Mouse (Mus musculus) ES-Bruce4 (cell line): ENCODE measurements around the gene Spock1. TPM values are rescaled to one million over a fixed set of nuclear protein-coding genes. Genes with fewer than 3 reads are reported as not detected.

Experiments
- H3K27ac ChIP-seq: 2 replicates; pipeline ENCODE4 v1.5.1; 2012; ENCODE audit warnings: low read length, inconsistent platforms; ENCODE audit not compliant: insufficient read depth
- H3K27me3 ChIP-seq: 2 replicates; pipeline ENCODE4 v1.6.1; 2012; ENCODE audit warnings: mild to moderate bottlenecking, low read length, inconsistent platforms; ENCODE audit not compliant: control insufficient read depth, poor library complexity, insufficient read depth, severe bottlenecking
- H3K36me3 ChIP-seq: 2 replicates; pipeline ENCODE4 v1.6.1; 2012; ENCODE audit warnings: inconsistent platforms, mild to moderate bottlenecking, low read length, moderate library complexity; ENCODE audit not compliant: control insufficient read depth, poor library complexity, insufficient read depth, severe bottlenecking
- H3K4me1 ChIP-seq: one replicate; pipeline ENCODE4 v1.8.1; 2011; ENCODE audit warnings: low read length; ENCODE audit not compliant: control insufficient read depth, insufficient read depth
- H3K4me3 ChIP-seq: 2 replicates; pipeline ENCODE4 v1.5.1; 2011; ENCODE audit warnings: low read depth, mild to moderate bottlenecking, low read length
- H3K9ac ChIP-seq: 2 replicates; pipeline ENCODE4 v1.6.1; 2012; ENCODE audit warnings: low read depth, mild to moderate bottlenecking, inconsistent platforms; ENCODE audit not compliant: poor library complexity, severe bottlenecking
- H3K9me3 ChIP-seq: replicated peaks from 2 replicates; pipeline ENCODE4 v1.6.1; 2012; ENCODE audit warnings: mild to moderate bottlenecking, low read length, inconsistent platforms; ENCODE audit not compliant: control insufficient read depth, poor library complexity, insufficient read depth, severe bottlenecking
- CTCF ChIP-seq: IDR thresholded peaks from one replicate; pipeline ENCODE4 v1.8.1; 2011; ENCODE audit warnings: low read depth, low read length
- EP300 ChIP-seq: IDR thresholded peaks from 2 replicates; pipeline ENCODE4 v1.6.1; 2011; ENCODE audit warnings: low read depth, low read length; ENCODE audit not compliant: insufficient read depth
- POLR2A ChIP-seq: IDR thresholded peaks from one replicate; pipeline ENCODE4 v1.8.1; 2011; ENCODE audit warnings: low read length; ENCODE audit not compliant: insufficient read depth
- polyA plus RNA-seq: library from polyadenylated mRNA; stranded (reverse); fragments of >200 nt; gene quantifications from 2 replicates; pipeline ENCODE4 v1.2.4, GENCODE M21; 2011; ENCODE audit warnings: low read depth; ENCODE audit not compliant: missing spikeins, insufficient read depth, insufficient read length

The Spock1 gene
- polyA plus RNA-seq, 1 experiment: 0.61 TPM

DNA sequence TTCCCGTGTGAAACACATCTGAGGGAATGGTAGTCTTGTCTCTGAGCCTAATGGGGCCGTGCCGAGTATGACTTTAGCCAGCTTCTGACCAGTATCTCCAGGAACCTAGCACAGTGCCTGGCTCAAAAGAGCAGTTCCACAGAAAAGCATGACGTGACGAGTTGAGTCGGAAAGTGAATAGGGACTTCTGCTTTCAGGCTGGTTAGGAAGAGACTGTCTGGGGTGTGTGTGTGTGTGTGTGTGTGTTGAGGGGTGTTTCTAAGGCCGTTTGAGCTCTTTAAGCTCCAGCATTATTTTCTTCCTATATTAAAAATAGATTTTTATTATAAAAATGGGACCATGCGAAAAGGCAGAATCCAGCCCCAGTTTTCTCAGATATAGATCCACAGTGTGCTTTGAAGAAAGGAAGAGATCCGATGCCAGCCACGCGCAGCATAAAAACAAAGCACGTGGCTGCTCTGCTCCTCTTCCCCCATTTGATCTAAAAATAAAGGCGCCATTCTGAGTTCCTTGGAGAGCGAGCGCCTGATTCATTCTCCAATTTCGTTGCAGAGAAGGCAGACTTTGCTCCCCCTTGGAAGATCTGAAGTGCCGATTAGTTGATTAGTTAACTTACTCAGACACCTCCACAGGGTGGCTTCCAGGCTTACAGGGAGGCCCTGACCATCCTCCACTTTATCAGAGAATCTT, 288.9 kb downstream of the Spock1 start:
- Histone ChIP-seq H3K9ac (no peak overlapping the region), H3K27ac (no peak overlapping the region), H3K27me3 (no peaks in the 10 kb centered on the region), H3K9me3 (no peaks in the 10 kb centered on the region), H3K4me1 (no peaks in the 10 kb centered on the region), H3K4me3 (no peak overlapping the region), H3K36me3 (no peaks in the 10 kb centered on the region)
- TF ChIP-seq CTCF (no peak), POLR2A (no peak)

DNA sequence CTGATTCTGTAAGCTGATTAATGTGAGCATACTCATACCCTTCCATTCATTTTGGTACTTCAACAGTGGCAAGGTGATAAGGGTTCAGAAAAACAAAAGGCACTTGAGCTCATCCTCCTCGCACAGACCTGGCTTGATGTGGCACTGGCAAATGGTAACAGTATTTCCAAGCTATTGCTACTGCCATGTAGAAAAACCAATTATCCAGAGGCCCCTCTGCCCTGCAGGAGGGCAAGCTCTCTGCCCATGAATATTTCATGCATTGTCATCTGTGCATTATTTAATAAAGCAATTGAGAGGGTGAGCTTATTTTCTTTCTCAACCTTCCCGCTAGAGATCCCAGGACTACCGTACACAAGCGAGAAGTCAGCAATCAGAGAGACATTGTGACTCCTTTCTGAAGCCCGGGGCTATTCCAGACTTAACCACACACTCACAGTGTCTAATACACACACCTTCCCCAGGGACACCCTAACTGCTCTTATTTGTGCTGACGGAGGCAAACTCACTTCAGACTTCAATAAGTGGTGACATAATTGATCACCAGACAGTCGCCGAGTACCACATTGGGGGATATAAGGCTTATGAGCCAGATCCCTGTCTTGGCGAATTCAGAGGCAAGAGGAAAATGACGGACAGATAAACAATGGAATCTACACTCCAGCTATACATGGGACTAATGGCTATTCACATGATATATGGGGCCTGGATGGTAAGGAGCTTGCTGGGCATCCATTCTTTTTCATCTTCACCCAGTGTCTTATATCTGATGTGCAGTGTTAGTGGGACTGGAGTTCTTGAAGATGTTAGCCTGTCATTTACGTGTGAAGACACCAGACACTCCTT, 296.6 kb downstream of the Spock1 start:
- no peaks in the 10 kb centered on the region for H3K9me3 ChIP-seq
- H3K27ac ChIP-seq: no peak overlapping the region
- H3K27me3 ChIP-seq: no peaks in the 10 kb centered on the region

DNA sequence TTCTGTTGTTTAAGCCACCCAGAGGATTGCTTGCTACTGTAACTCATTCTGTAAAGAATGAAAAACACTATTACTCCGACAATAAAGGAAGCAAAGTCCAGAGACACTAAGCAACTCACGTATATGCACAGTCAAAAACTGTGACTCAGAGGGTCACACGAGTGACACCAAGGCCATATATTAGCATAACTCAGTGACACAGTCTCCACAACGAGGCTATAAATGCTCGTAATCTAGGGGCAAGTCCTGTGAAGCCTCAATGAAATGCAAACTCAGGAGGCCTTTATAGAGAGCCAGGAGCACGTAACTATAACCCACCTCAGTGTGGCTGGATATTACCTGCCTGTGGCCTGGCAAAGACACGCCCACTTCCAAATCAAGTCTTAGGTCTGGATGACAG, 298.2 kb downstream of the Spock1 start:
- H3K9ac ChIP-seq: no peak overlapping the region
- no peak overlapping the region for H3K4me3 ChIP-seq
- no peaks in the 10 kb centered on the region for H3K36me3 ChIP-seq
- H3K4me1 ChIP-seq: no peaks in the 10 kb centered on the region
- no peak for TF ChIP-seq POLR2A
- no peak for TF ChIP-seq CTCF
- no peak for TF ChIP-seq EP300
- no peaks in the 10 kb centered on the region for H3K9me3 ChIP-seq
- H3K27ac ChIP-seq: no peak overlapping the region
- H3K27me3 ChIP-seq: no peaks in the 10 kb centered on the region

More for the DNA sequence above, 296.6 kb downstream of the Spock1 start:
- Histone ChIP-seq H3K4me1 (no peaks in the 10 kb centered on the region), H3K4me3 (no peak overlapping the region), H3K9ac (no peak overlapping the region), H3K36me3 (no peaks in the 10 kb centered on the region)
- TF ChIP-seq EP300 (no peak), CTCF (no peak), POLR2A (no peak)

DNA sequence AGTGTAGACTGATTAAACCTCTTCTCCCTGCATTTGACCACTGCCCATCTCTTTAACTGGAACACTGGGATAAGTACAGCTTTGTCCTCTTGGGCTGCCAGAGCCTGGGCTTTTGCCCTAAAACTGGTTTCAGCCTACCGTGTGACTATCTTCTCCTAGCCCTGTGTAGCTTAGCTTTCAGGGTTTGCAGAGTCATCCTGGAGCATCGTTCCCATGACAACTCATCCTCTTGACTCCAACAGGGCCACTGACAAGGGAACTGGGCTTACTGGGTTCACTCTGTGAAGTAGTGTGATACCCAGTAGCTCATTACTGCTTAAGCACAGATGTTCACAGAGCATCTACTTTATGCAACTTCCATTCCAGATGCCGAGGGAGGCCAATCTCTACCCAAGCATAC, 303.7 kb downstream of the Spock1 start:
- Histone ChIP-seq H3K4me1 (no peaks in the 10 kb centered on the region), H3K36me3 (no peaks in the 10 kb centered on the region), H3K4me3 (no peak overlapping the region), H3K27me3 (no peaks in the 10 kb centered on the region), H3K9ac (no peak overlapping the region), H3K27ac (no peak overlapping the region), H3K9me3 (no peaks in the 10 kb centered on the region)
- TF ChIP-seq CTCF (no peak), EP300 (no peak), POLR2A (no peak)

DNA sequence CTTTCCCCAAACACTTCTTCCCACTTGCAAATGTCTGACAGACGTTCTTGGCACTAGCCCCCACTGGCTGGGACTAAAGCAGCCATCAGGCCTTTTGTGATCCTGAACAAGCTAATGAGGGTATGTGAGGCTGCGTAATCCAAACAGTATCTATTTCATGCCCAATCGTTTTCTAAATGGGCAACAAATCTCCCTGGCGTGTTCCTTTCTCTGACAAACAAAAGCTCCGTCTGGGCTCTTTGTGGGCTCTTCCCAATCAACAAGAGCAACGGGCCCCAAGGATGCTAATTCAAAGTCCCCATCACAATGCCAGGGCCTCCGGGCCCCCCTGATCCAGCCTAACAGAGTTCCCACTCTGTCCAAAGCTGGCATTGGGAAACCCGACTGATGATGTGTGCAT, 304.9 kb downstream of the Spock1 start:
- H3K27ac ChIP-seq: no peak overlapping the region
- H3K36me3 ChIP-seq: no peaks in the 10 kb centered on the region
- TF ChIP-seq EP300: no peak
- no peak for TF ChIP-seq CTCF
- no peak for TF ChIP-seq POLR2A
- no peaks in the 10 kb centered on the region for H3K27me3 ChIP-seq
- no peaks in the 10 kb centered on the region for H3K9me3 ChIP-seq
- no peak overlapping the region for H3K9ac ChIP-seq
- no peak overlapping the region for H3K4me3 ChIP-seq
- H3K4me1 ChIP-seq: no peaks in the 10 kb centered on the region

DNA sequence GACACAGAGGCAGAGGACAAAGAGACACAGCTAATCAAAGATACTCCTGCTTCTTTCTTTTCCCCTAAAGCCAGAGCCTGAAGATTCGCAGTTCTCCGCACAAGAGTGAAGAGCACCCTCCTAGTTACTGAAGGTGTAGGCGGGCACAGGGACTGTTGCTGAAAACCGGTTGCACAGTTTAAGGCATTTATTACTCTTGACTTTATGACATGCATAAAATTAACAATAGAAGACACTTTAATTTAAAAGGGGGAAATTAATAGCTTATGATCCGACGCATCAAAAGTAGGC, 312.4 kb downstream of the Spock1 start:
- H3K9me3 ChIP-seq: no peaks in the 10 kb centered on the region
- H3K9ac ChIP-seq: no peak overlapping the region
- H3K27ac ChIP-seq: no peak overlapping the region
- no peak overlapping the region for H3K4me3 ChIP-seq
- no peaks in the 10 kb centered on the region for H3K27me3 ChIP-seq
- TF ChIP-seq CTCF (no peak), POLR2A (no peak), EP300 (no peak)
- H3K36me3 ChIP-seq: no peaks in the 10 kb centered on the region
- no peaks in the 10 kb centered on the region for H3K4me1 ChIP-seq
